Mouse (Mus musculus): ENCODE measurements at regions not wholly inside any gene's neighbourhood (a gene's known extent, or its start where the extent isn't known, plus 50 kb on each side); places are given as distances from the start of the nearest gene placed in this dataset.

DNA sequence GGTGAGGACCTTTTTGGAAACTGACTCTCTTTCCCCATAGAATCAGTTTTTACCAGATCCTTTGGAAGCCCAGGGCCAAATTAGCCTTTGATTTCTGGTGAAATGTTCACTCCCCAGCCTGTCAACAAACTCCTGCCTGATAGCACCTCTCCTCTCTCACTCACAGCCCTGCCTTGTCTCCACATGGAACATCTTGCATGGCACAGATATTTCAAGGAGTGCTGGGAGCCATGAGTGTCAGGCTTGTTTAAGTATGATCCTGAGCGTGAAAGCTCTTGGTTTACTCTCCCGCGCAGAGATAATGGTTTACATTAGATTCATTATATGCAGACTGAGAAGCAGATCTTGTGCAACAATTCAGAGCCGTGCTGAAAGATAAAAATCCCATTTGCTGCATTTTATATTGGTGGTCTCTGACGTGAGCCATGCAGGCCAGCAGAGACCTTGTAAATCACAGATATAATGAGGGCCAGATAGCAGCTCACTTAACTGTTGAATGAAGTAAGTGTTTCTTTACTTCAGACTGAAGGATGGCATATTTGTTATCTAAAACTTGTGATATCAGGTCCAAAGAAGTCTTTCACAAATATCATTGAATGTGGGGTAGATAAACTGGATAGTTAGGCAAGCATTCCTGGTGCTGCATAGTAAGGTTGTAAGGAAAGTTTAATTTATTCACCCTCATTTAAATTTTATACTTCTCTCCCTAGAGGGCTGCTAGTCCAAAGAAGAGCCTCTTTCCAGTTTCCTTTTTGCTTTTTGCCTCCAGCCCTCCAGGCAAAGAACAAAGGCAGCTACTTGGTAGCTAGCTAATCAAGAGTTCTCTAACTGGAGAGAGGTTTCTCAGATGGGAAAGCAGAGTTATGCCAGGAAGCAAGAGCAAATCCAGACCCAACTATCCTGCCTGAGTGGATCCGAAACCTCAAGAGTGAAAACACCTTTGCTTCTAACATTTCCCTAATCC is 81.8 kb downstream of the Tbx18 start:
- DNase-seq: no peak

- no peak for DNase-seq
Observed at GRCm38 (mm10) chr9:87648317-87648716, 82.7 kb downstream of the Tbx18 start.

- DNase-seq: no peak
Observed at GRCm38 (mm10) chr9:87645032-87645431, 86.0 kb downstream of the Tbx18 start.

DNA sequence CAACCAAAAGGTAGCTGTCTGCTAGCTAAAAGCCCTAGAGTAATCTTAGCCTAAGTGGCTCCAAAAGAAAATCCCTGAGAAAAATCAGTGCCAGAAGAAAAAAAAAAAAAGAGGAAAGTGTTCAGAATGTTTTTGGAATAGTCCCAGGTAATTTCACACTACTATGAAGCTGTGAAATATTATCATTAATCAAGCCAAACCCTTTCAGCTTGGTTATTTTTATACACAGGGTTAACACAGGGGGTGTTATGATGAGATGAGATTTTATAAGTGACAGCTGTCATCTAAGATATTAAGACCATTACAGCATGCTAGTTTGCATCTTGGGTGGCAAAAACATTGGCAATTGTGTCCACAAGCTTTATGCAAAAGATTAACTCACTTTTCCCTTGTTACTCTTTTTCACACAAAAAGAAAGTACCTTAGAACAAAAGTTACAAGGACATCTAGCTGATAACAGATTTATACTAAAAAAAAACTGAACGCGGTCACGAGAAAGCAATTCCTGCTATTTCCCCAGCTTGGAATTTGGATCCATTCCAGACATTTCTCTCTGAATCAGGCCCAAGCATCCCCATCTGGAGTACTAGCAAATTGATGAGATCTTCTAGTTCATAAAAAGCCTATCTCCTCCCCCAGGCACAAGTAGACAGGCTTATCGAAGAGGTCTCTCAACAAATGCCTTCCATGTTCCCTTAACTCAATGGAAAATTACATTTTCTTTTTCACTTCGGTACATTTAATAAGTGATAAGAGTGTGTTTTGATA is 97.0 kb downstream of the Tbx18 start:
- peak; percentile 12 for DNase-seq

- no peak for DNase-seq
Observed at GRCm38 (mm10) chr9:87626432-87626831, 104.6 kb downstream of the Tbx18 start.

GRCm38 (mm10) chr9:87618238-87618673 is 112.8 kb downstream of the Tbx18 start:
- DNase-seq: peak; percentile 1

DNA sequence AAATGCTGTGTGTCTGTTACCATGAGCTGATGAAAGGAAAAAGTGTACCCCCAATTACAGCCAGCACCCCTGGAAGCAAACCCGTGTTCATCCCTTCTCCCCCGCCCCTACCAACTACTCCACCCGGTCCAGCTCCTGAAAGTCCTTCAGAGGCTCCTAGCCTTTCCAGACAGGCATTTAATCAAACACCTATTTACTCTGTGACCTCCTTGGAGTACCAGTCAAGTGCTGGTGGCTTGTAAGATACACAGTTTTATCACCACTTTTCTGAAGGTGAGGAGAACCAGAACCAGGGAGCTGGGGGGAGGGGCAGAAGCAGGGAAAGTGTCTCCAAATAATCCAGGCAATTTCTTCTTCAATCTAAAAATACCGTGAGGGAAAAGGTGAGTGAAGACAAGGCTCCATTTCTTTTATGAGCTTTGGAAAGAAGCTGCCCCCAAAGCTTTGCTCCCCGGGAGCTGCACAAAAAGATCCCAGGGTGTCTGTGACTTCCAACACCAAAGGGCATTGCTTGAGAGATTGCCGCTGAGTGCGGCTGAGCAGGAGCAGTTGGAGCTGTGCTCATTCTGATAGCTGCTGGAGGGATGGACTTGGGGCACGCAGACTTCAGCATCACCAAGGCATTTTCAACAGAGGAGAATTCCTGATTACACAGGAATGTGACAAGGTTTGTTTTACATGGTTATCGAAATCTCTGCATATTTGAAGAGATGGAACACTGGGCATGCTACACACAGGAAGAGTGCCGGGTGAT is 123.0 kb downstream of the Tbx18 start:
- no peak for DNase-seq

DNA sequence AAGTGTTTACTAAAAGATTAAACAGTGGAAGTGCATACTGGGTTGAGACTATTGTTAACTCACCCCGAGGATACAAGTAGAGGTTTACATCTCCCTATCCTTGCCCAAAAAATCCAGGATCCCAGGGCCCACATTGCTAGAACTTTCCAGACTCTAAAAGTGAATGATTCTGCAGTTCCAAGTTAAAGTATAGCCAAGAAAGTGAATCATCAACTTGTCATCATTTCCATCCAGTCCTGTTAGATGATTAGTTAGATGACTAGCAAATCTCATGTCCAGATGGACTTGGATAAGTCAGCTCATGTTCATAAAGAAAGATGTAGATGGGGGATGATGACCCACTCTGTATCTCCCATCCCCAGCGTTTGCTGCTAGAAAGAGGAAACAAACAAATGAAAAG is 155.5 kb downstream of the Tbx18 start:
- no peak for DNase-seq

DNA sequence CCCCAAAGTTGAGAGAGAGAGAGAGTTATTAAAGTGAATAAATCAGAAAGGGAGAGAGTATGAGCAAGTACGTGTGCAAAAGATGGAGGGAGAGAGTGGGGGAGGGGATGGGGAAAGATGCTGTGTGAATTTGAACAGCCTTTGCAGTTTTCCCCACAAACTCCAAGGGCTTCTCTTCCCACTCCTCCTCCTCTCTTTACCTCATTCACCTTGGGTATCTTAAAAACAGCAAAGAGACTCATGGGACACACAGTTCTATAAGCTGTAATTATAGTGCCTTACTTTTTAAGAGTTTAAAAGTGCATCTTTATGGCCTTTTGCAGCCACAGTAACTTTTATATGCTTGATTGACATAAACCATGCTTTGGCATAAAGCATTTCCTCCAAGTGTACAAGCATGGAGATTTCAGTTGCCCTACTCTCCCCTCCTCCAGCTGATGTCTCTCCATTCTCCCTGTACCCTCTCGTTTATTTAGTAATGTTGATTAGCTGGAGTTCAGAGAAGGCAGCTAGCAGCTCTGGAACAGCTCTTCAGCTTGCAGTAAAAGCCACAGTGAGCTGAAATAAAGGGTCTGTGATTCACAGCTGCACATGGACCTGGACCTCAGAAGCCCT is 156.7 kb downstream of the Tbx18 start:
- no peak for DNase-seq

GRCm38 (mm10) chr9:87563244-87563643 is 167.8 kb downstream of the Tbx18 start:
- DNase-seq: no peak

DNA sequence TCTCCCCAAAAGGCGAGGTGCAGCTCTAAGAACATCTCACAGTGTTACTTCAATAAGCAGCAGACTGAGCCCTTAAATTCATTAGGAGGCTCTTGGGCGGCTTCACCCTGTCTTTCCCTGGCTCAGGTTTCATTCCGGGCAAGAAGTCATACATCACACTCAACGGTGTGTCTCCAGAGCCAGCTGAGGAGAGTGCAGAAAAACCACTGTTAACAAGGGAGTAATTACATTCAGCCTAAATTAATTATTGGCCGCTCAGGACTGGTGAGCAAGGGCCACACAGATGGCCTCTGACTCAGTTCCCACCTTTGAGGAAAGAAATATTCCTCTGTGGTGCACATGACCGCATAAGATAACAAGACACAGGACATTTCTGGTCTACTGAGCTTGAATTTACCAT is 168.3 kb downstream of the Tbx18 start:
- no peak for DNase-seq

- DNase-seq: no peak
Observed at GRCm38 (mm10) chr9:87557841-87558240, 173.2 kb downstream of the Tbx18 start.

DNA sequence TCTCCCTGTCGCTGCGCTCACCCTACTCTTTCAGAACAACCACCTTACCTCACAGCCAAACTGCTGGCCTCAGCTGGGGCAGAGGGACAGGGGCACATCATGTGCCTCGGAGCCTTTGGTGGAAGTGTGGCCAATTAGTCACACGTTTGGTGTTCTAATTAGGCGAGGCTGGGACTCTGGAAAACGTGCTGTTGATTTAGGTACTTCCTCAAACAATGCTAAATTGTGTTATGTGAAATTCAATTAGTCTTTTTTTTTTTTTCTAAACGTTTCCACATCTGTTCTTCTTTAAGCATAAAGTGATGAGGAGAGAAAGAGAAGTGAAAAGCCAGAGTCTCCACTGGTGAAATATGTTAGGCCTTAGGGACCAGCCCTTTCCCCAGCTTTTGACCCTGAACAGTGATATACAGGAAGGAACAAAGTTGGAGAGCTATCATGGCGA is 174.1 kb downstream of the Tbx18 start:
- DNase-seq: no peak

GRCm38 (mm10) chr9:87556552-87556951 is 174.5 kb downstream of the Tbx18 start:
- no peak for DNase-seq

DNA sequence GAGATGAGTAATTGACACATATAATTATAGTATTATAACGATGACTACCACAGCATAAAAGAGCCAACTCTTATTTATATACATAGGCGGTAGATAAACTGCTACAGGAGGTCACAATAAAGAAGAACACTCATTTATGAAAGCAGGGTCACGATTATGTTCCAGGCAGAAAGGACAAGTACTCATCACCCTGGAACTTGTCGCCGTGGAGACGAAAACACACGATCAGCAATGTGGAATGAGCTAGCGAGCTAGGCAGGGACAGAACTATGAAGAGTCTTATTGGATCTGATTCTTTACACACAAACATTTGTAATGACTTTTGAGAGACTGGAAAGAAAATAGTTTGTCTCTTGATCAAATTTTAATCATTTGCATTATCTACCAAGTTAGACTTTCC is 197.9 kb downstream of the Tbx18 start:
- DNase-seq: no peak

GRCm38 (mm10) chr9:87529908-87530307 is 201.2 kb downstream of the Tbx18 start:
- DNase-seq: no peak

GRCm38 (mm10) chr9:87524890-87525684 is 206.0 kb downstream of the Tbx18 start:
- no peak for DNase-seq

DNA sequence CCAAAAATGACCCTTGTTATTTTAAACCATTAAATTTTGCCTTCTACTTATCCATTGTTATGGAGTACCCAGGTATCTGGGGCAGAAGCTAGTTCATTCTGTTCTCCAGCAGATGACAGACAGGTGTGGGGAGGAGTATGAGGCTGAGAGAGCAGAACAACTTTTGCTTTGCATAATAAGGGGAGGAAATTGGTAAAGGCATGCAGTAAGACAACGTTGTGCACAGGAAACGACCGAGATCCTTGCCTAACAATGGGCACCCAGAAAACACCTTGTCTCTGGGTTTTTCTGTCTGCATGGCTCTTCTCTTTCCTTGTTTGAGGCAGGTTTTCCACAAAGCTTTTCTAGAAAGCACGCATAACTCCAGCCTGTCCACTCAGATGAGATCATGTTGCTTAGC is 220.4 kb downstream of the Tbx18 start:
- no peak for DNase-seq

GRCm38 (mm10) chr9:87504673-87505385 is 226.2 kb downstream of the Tbx18 start:
- peak; percentile 13 for DNase-seq

DNA sequence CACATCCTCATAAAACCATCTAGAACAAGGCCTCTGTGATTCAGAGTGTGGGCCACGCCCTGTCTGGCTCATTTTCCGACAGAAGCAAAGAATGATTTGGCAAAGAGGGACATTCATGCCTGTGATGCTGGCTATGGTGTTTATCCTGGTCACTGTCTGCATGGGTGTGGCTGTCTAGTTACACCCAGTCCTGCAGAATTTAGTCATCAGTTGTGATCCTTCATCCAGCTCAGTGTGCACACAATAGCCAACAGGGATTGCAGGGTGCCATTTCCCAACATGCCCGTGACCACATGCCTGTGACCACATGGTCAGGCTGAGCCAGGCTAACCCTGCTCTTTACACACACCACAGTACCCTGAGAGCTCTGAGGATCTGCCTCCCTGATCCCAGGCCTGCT is 208.8 kb upstream of the Cep162 start:
- peak; percentile 18 for DNase-seq

DNA sequence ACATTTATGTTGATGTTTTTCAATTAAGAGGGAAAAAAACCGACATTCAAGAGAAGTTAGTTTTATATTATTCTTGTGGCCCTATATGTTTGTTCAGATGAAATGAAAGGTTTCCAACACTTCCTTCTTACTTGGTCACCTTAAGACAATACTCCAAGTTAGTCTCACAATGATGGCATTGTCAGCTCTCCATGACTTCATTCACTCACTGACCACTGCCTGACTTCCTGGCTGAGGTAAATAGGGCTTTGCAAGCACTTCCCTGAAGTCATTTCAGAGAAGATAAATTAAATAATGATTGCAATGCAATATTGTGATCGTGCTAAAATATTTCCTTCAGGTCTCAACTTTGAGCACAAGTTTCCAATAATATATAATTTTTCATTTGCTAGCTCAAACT is 197.9 kb upstream of the Cep162 start:
- no peak for DNase-seq
